Comparison of ENCODE assay signal across 14 mouse cellular contexts in genomic region chr2:169212676-169213257, GRCm38 (mm10).
DNase-seq lines count a peak whose midpoint lies in the region; ATAC-seq lines count a peak whose summit lies in the region.
"Had no signal": no experiment of that assay in that cellular context is flagged by ENCODE, and none has a peak within 500 bp of the region (broad histone marks: within the 10 kb centered on the region; RNA-seq: fewer than 3 reads in every experiment).

No protein-coding gene starts in this region.

- no peak overlapping the region for H3K4me3 ChIP-seq in heart, embryonic 11.5 days (ENCODE audit: low read depth, low read length)
- no peak overlapping the region for H3K4me3 ChIP-seq in kidney, embryonic 16.5 days (ENCODE audit: low read length)
- no peak overlapping the region for H3K4me3 ChIP-seq in embryonic facial prominence, embryonic 14.5 days (ENCODE audit: low read depth, low read length)
- H3K4me3 ChIP-seq: liver, embryonic 13.5 days had no signal

- no peaks in the 10 kb centered on the region for H3K36me3 ChIP-seq in heart, embryonic 11.5 days (ENCODE audit: control insufficient read depth, insufficient read depth, low read length)
- no peaks in the 10 kb centered on the region for H3K36me3 ChIP-seq in kidney, embryonic 16.5 days (ENCODE audit: insufficient read depth, low read length)
- no peaks in the 10 kb centered on the region for H3K36me3 ChIP-seq in embryonic facial prominence, embryonic 14.5 days (ENCODE audit: control insufficient read depth, insufficient read depth, low read length)
- H3K36me3 ChIP-seq: liver, embryonic 13.5 days had no signal

- no peak overlapping the region for H3K9ac ChIP-seq in heart, embryonic 11.5 days (ENCODE audit: low read depth, low read length)
- no peak overlapping the region for H3K9ac ChIP-seq in kidney, embryonic 16.5 days (replicated peaks; ENCODE audit: low read length)
- H3K9ac ChIP-seq in embryonic facial prominence, embryonic 14.5 days (ENCODE audit: low read depth, low read length) = no peak overlapping the region
- H3K9ac ChIP-seq: liver, embryonic 13.5 days had no signal

- H3K27me3 ChIP-seq in heart, embryonic 11.5 days (ENCODE audit: control insufficient read depth, insufficient read depth, low read length) = no peaks in the 10 kb centered on the region
- H3K27me3 ChIP-seq in kidney, embryonic 16.5 days (ENCODE audit: insufficient read depth, low read length) = no peaks in the 10 kb centered on the region
- no peaks in the 10 kb centered on the region for H3K27me3 ChIP-seq in embryonic facial prominence, embryonic 14.5 days (replicated peaks; ENCODE audit: control insufficient read depth, insufficient read depth, low read length)
- H3K27me3 ChIP-seq: liver, embryonic 13.5 days had no signal

- intact Hi-C loops in heart, postnatal 25 days (cut with DNase I) = no loop called here
- intact Hi-C loops in left cerebral cortex, postnatal 36 days (cut with DNase I) = no loop called here

- peak overlapping the region; percentile 7; the same call in 1 of the 2 replicates for H3K27ac ChIP-seq in heart, embryonic 11.5 days (ENCODE audit: low read depth, low read length)
- peak overlapping the region; percentile 54 for H3K27ac ChIP-seq in kidney, embryonic 16.5 days (ENCODE audit: low read length)
- H3K27ac ChIP-seq in embryonic facial prominence, embryonic 14.5 days (replicated peaks; ENCODE audit: low read depth, low read length) = peak overlapping the region; percentile 61
- H3K27ac ChIP-seq: liver, embryonic 13.5 days had no signal

- H3K4me2 ChIP-seq in heart, embryonic 11.5 days = peak overlapping the region; percentile 14; the same call in 1 of the 2 replicates
- H3K4me2 ChIP-seq in kidney, embryonic 16.5 days (replicated peaks; ENCODE audit: low read depth, low read length) = 0 out of 2 replicates have a peak overlapping the region, but pooled peaks have one; percentile 31
- peak overlapping the region; percentile 16; the same call in 1 of the 2 replicates for H3K4me2 ChIP-seq in embryonic facial prominence, embryonic 14.5 days (ENCODE audit: low read depth, low read length)
- H3K4me2 ChIP-seq: liver, embryonic 13.5 days had no signal

- no peak for DNase-seq in heart, postnatal 25 days (ENCODE audit: low spot score)
- no peak for DNase-seq in kidney, adult 8-10 months
- peak; percentile 34 for DNase-seq in embryo, embryonic 10 days (ENCODE audit: low spot score)
- peak; percentile 75 for DNase-seq in embryonic facial prominence, embryonic 14.5 days (ENCODE audit: low spot score)
- no peak for DNase-seq in left cerebral cortex, postnatal 36 days (ENCODE audit: low spot score in 2 of 2)
- DNase-seq in cerebellum, adult 11-12 months = no peak
- DNase-seq: cerebellum, adult 9-11 months; layer of hippocampus, postnatal 36 days; liver, embryonic 13.5 days; right cerebral cortex, postnatal 4 days had no signal

- 53% methylated on average over 3 of the region's 3 CpGs for WGBS in heart, embryonic 11.5 days (ENCODE audit: insufficient replicate concordance)
- WGBS in kidney, embryonic 16.5 days = 8% methylated on average over 3 of the region's 3 CpGs
- WGBS in embryonic facial prominence, embryonic 14.5 days = 11% methylated on average over 3 of the region's 3 CpGs

- no peak for ATAC-seq in heart, embryonic 11.5 days (replicated peaks; ENCODE audit: insufficient number of reproducible peaks, low FRiP score, low TSS enrichment)
- ATAC-seq in kidney, embryonic 16.5 days (ENCODE audit: low FRiP score, low TSS enrichment) = peak; percentile 61; the same call in 1 of the 2 replicates
- peak; percentile 65 for ATAC-seq in embryonic facial prominence, embryonic 14.5 days (ENCODE audit: low read depth)
- ATAC-seq: activated CD4-positive, CD25-positive, alpha-beta regulatory T cell, adult 4 months; intestine, embryonic 16.5 days had no signal

- H3K4me1 ChIP-seq in heart, embryonic 11.5 days (ENCODE audit: control insufficient read depth, insufficient read depth, low read length) = peaks cover 3% of the 10 kb centered on the region; the same call in 1 of the 2 replicates
- peaks cover 16% of the 10 kb centered on the region for H3K4me1 ChIP-seq in kidney, embryonic 16.5 days (ENCODE audit: insufficient read depth, low read length)
- peaks cover 11% of the 10 kb centered on the region for H3K4me1 ChIP-seq in embryonic facial prominence, embryonic 14.5 days (ENCODE audit: control insufficient read depth, insufficient read depth, low read length)
- H3K4me1 ChIP-seq: liver, embryonic 13.5 days had no signal

- 0 out of 2 replicates have a peak, but pooled peaks cover 4% of the 10 kb centered on the region for H3K9me3 ChIP-seq in heart, embryonic 11.5 days (replicated peaks; ENCODE audit: control insufficient read depth, low read length)
- peaks cover 9% of the 10 kb centered on the region for H3K9me3 ChIP-seq in kidney, embryonic 16.5 days (ENCODE audit: low read length)
- peaks cover 18% of the 10 kb centered on the region for H3K9me3 ChIP-seq in embryonic facial prominence, embryonic 14.5 days (ENCODE audit: control insufficient read depth, low read length)
- H3K9me3 ChIP-seq: liver, embryonic 13.5 days had no signal

Comparison
In these comparisons a context has a peak if more than half of its experiments do, and no peak if none do; other contexts are left out.
1. H3K27ac ChIP-seq: peak in every context shown above with its lines; median percentile 61 in embryonic facial prominence, embryonic 14.5 days; 54 in kidney, embryonic 16.5 days; 7 in heart, embryonic 11.5 days.
2. DNase-seq: peak in embryo, embryonic 10 days (single experiment) and embryonic facial prominence, embryonic 14.5 days (single experiment); none in heart, postnatal 25 days (single experiment), kidney, adult 8-10 months (0 of 2), left cerebral cortex, postnatal 36 days (0 of 2) and cerebellum, adult 11-12 months (single experiment).
3. Peak in every context shown above with its lines, with median percentiles within 50 percentile points of each other: H3K4me2 ChIP-seq.